Mouse (Mus musculus) heart, adult 2 months (tissue): ENCODE results near the gene Sprr2b. TPM values are rescaled to one million over a fixed set of nuclear protein-coding genes. Genes with fewer than 3 reads are reported as not detected.
"Not testable (repeated sequence)": the region's sequence is repeated elsewhere in the genome, so short reads cannot be mapped to it uniquely, and the experiment has no call there.

Source experiments
- DNase-seq, 2 experiments: peaks; one replicate each; pipeline ENCODE4 v3.0.0; 2021
- H3K27ac ChIP-seq: fragments of 200-600 bp; 2 replicates; pipeline ENCODE4 v1.8.1; 2022
- H3K27me3 ChIP-seq: fragments of 200-500 bp; 2 replicates; pipeline ENCODE4 v1.6.1; 2012; ENCODE audit warnings: mild to moderate bottlenecking, low read length, inconsistent platforms, mixed read lengths; ENCODE audit not compliant: control insufficient read depth, insufficient read depth
- H3K36me3 ChIP-seq: fragments of 200-500 bp; 2 replicates; pipeline ENCODE4 v1.6.1; 2012; ENCODE audit warnings: low read length, inconsistent platforms; ENCODE audit not compliant: control insufficient read depth, insufficient read depth
- H3K4me1 ChIP-seq: fragments of 200-500 bp; 2 replicates; pipeline ENCODE4 v1.6.1; 2011; ENCODE audit warnings: low read length; ENCODE audit not compliant: control insufficient read depth, insufficient read depth
- H3K4me3 ChIP-seq: fragments of 200-600 bp; 2 replicates; pipeline ENCODE4 v1.8.1; 2022
- H3K79me2 ChIP-seq: fragments of 200-500 bp; replicated peaks from 2 replicates; pipeline ENCODE4 v1.6.1; 2012; ENCODE audit warnings: mild to moderate bottlenecking, inconsistent platforms, low read length, moderate library complexity, mixed read lengths; ENCODE audit not compliant: control insufficient read depth, insufficient read depth
- H3K9ac ChIP-seq: fragments of 200-500 bp; 2 replicates; pipeline ENCODE4 v1.6.1; 2012; ENCODE audit warnings: low read depth, mild to moderate bottlenecking, control low read depth, inconsistent platforms, low read length, mixed read lengths
- CTCF ChIP-seq: fragments of 200-600 bp; IDR thresholded peaks from 2 replicates; pipeline ENCODE4 v1.8.1; 2022; ENCODE audit warnings: antibody characterized with exemption, mild to moderate bottlenecking, moderate library complexity
- EP300 ChIP-seq: fragments of 200-500 bp; IDR thresholded peaks from 2 replicates; pipeline ENCODE4 v1.6.1; 2011; ENCODE audit warnings: low read depth, low read length, control low read depth; ENCODE audit not compliant: insufficient read depth
- POLR2A ChIP-seq: fragments of 200-500 bp; IDR thresholded peaks from 2 replicates; pipeline ENCODE4 v1.6.1; 2011; ENCODE audit warnings: mild to moderate bottlenecking, low read depth, low read length, control low read depth; ENCODE audit not compliant: insufficient read depth
- WGBS: fragments of 180-500 bp; shearing (Covaris S2); methylation state at CpG from one replicate; pipeline ENCODE4 v1.1.7; 2018; 5-methylcytosine and 5-hydroxymethylcytosine counted together
- intact Hi-C: fragments of 180-260 bp; cut with DNase I; formaldehyde crosslinking; loops from one replicate; pipeline ENCODE4 v1.15.1; 2025
- long read RNA-seq: library from polyadenylated mRNA; stranded (forward); transcript quantifications from one replicate; pipeline ENCODE4 v2.0.0, GENCODE M21; 2021
- polyA plus RNA-seq: library from polyadenylated mRNA; depleted of rRNA; stranded (reverse); fragments of >200 nt; gene quantifications from 2 replicates; pipeline ENCODE4 v1.2.3, GENCODE M21; 2012; rRNA removed
- total RNA-seq, 2 experiments: library from RNA; stranded (reverse); gene quantifications; 2 replicates each; pipeline ENCODE4 v1.2.3; 2021

The Sprr2b gene
- not detected for total RNA-seq
- polyA plus RNA-seq, result not detected in 2 replicates
- long read RNA-seq, result 0 reads

GRCm38 (mm10) chr3:92316320-92316719 lies at the start of gene Sprr2b:
Sprr2b (plus strand) TSS chr3:92316620.
- H3K27ac ChIP-seq, result no peak within 1 kb of the TSS
- no peaks in the 10 kb centered on the region for H3K79me2 ChIP-seq
- DNase-seq, result no peak
- no peak within 1 kb of the TSS for H3K4me3 ChIP-seq
- H3K4me1 ChIP-seq, result no peaks in the 10 kb centered on the region
- H3K27me3 ChIP-seq, result no peaks in the 10 kb centered on the region
- intact Hi-C loops, result no loop called here
- TF ChIP-seq POLR2A, result no peak
- TF ChIP-seq EP300, result no peak
- TF ChIP-seq CTCF, result no peak
- H3K36me3 ChIP-seq, result no peaks in the 10 kb centered on the region
- H3K9ac ChIP-seq, result no peak within 1 kb of the TSS
- 45% methylated on average over 2 of the region's 2 CpGs for WGBS

- H3K9ac ChIP-seq, H3K4me3 ChIP-seq, intact Hi-C loops, DNase-seq, H3K79me2 ChIP-seq, H3K27me3 ChIP-seq, H3K36me3 ChIP-seq, H3K4me1 ChIP-seq, H3K27ac ChIP-seq: not testable (repeated sequence)
- no CpG with 5 or more reads among the region's 4 CpGs for whole genome bisulfite sequencing
These were observed 44.9 kb upstream of the Sprr2b start for GRCm38 (mm10) chr3:92271414-92271985.

GRCm38 (mm10) chr3:92273504-92273903 lies 42.9 kb upstream of the Sprr2b start:
- H3K9ac ChIP-seq, H3K4me1 ChIP-seq, H3K36me3 ChIP-seq, H3K79me2 ChIP-seq, H3K27ac ChIP-seq, H3K4me3 ChIP-seq, intact Hi-C loops, H3K27me3 ChIP-seq, DNase-seq: not testable (repeated sequence)

DNA sequence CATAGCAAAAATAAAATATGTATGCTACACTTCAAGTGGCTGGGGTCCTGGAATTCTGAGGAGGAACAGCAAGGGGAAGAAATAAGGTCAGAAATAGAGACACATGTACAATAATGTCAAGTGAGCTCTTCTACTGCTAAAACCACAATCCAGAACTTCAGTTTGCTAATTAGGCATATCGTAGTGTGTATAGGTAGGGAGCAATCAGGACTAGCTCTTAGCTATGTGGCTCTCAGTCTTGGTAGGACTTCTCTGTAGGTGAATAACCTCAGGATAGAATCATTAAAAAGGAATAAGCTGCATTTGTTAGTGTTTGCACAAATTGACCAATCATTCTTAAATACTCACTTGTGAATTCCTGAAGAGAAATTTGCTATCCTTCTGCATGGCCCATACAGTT lies 42.4 kb upstream of the Sprr2b start:
- H3K4me1 ChIP-seq, H3K27ac ChIP-seq, DNase-seq, intact Hi-C loops, H3K4me3 ChIP-seq, H3K79me2 ChIP-seq, H3K36me3 ChIP-seq, H3K27me3 ChIP-seq, H3K9ac ChIP-seq: not testable (repeated sequence)
- WGBS, result no CpG with 5 or more reads among the region's 1 CpGs

- H3K36me3 ChIP-seq, H3K4me1 ChIP-seq, intact Hi-C loops, H3K79me2 ChIP-seq, H3K9ac ChIP-seq, H3K27me3 ChIP-seq, DNase-seq, H3K4me3 ChIP-seq, H3K27ac ChIP-seq: not testable (repeated sequence)
These were observed 36.8 kb upstream of the Sprr2b start for GRCm38 (mm10) chr3:92279663-92280062.

GRCm38 (mm10) chr3:92280963-92281606 lies 35.3 kb upstream of the Sprr2b start:
- WGBS, result 16% methylated on average over 5 of the region's 12 CpGs
- H3K9ac ChIP-seq, intact Hi-C loops, DNase-seq, H3K36me3 ChIP-seq, H3K4me3 ChIP-seq, H3K27me3 ChIP-seq, H3K79me2 ChIP-seq, H3K4me1 ChIP-seq, H3K27ac ChIP-seq: not testable (repeated sequence)

DNA sequence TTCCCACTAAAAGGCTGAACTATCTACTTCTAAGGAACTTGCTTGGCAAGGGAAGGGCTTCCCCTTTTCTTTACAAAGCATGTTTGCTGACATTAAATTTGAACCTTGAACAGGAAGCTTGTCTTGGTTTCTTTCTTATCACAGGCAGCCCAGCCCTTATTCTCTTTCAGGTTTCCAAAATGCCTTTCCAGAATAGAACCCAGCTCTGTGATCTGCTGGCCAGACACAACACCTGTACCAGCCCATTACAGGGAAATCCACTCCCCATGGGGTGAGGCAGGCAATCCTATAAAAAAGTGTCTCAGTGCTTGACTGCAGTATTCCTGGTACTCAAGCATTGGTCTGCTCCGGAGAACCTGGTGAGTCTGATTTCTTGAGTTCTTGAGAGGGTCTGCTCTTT lies 31.3 kb upstream of the Sprr2b start, which contains the start of gene Sprr2a3:
Gene Sprr2a3, plus strand, starts transcription at position 317 of the 400 bp plus-strand sequence.
- DNase-seq, intact Hi-C loops, H3K27ac ChIP-seq, H3K36me3 ChIP-seq, H3K79me2 ChIP-seq, H3K4me1 ChIP-seq, H3K4me3 ChIP-seq, H3K27me3 ChIP-seq, H3K9ac ChIP-seq: not testable (repeated sequence)
- 91% methylated on average over 1 of the region's 1 CpGs for WGBS

DNA sequence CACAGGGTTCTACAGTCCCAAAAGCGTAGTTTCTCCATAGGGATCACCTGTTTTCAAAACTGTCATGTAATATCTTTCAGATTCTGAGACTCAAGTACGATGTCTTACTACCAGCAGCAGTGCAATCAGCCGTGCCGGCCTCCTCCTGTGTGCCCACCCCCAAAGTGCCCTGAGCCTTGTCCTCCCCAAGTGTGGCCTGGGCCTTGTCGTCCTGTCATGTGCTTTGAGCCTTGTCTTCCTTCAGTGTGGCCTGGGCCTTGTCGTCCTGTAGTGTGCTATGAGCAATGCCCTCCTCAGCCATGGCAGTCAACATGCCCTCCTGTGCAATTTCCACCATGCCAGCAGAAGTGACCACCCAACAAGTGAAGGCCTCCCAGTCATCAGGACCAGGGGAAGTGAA lies 27.9 kb upstream of the Sprr2b start:
- H3K27ac ChIP-seq, H3K9ac ChIP-seq, H3K79me2 ChIP-seq, H3K4me1 ChIP-seq, H3K36me3 ChIP-seq, H3K27me3 ChIP-seq, DNase-seq, intact Hi-C loops, H3K4me3 ChIP-seq: not testable (repeated sequence)
- WGBS, result 70% methylated on average over 6 of the region's 6 CpGs
